Mouse (Mus musculus) heart, embryonic 11.5 days (tissue): ENCODE measurements around the gene Slu7. TPM values are rescaled to one million over a fixed set of nuclear protein-coding genes. Genes with fewer than 3 reads are reported as not detected.

Source experiments
- ATAC-seq: fragments of 200-750 bp; cut with Nextera tagmentation; replicated peaks from 2 replicates; pipeline ENCODE4 v1.8.0; 2017; ENCODE audit warnings: moderate library complexity; ENCODE audit not compliant: insufficient number of reproducible peaks, low FRiP score, low TSS enrichment
- H3K27ac ChIP-seq: fragments of 300-500 bp; sonication (generic); 2 replicates; pipeline ENCODE4 v1.5.1; 2014; ENCODE audit warnings: mild to moderate bottlenecking, low read depth, low read length
- H3K27me3 ChIP-seq: fragments of 300-500 bp; sonication (generic); 2 replicates; pipeline ENCODE4 v1.6.1; 2014; ENCODE audit warnings: mild to moderate bottlenecking, low read length, mixed read lengths; ENCODE audit not compliant: control insufficient read depth, insufficient read depth
- H3K36me3 ChIP-seq: fragments of 300-500 bp; sonication (generic); 2 replicates; pipeline ENCODE4 v1.6.1; 2014; ENCODE audit warnings: mild to moderate bottlenecking, low read length, moderate library complexity, mixed read lengths; ENCODE audit not compliant: control insufficient read depth, insufficient read depth
- H3K4me1 ChIP-seq: fragments of 300-500 bp; sonication (generic); 2 replicates; pipeline ENCODE4 v1.6.1; 2014; ENCODE audit warnings: low read length; ENCODE audit not compliant: control insufficient read depth, insufficient read depth
- H3K4me2 ChIP-seq: fragments of 300-500 bp; sonication (generic); 2 replicates; pipeline ENCODE4 v1.6.1; 2014; ENCODE audit warnings: mild to moderate bottlenecking, moderate library complexity
- H3K4me3 ChIP-seq: fragments of 300-500 bp; sonication (generic); 2 replicates; pipeline ENCODE4 v1.5.1; 2014; ENCODE audit warnings: low read depth, low read length
- H3K9ac ChIP-seq: fragments of 300-500 bp; sonication (generic); 2 replicates; pipeline ENCODE4 v1.6.1; 2014; ENCODE audit warnings: mild to moderate bottlenecking, low read depth, low read length, moderate library complexity
- H3K9me3 ChIP-seq: fragments of 300-500 bp; sonication (generic); replicated peaks from 2 replicates; pipeline ENCODE4 v1.6.1; 2016; ENCODE audit warnings: low read length; ENCODE audit not compliant: control insufficient read depth
- WGBS: fragments of 180-500 bp; shearing (Covaris S2); extraction: QIAGEN DNeasy Blood & Tissue Kit; methylation state at CpG from one replicate; pipeline ENCODE4 v1.1.7; 2014; ENCODE audit not compliant: insufficient replicate concordance; 5-methylcytosine and 5-hydroxymethylcytosine counted together
- polyA plus RNA-seq: library from polyadenylated mRNA; unstranded; fragments of >200 nt; fragmentation: Nextera tagmentation; extraction: Ambion mirVana; gene quantifications from 2 replicates; pipeline ENCODE4 v1.2.1, GENCODE M21; 2014

Gene Slu7
- polyA plus RNA-seq, 1 experiment from 2014 or later, result 39.2 TPM

DNA sequence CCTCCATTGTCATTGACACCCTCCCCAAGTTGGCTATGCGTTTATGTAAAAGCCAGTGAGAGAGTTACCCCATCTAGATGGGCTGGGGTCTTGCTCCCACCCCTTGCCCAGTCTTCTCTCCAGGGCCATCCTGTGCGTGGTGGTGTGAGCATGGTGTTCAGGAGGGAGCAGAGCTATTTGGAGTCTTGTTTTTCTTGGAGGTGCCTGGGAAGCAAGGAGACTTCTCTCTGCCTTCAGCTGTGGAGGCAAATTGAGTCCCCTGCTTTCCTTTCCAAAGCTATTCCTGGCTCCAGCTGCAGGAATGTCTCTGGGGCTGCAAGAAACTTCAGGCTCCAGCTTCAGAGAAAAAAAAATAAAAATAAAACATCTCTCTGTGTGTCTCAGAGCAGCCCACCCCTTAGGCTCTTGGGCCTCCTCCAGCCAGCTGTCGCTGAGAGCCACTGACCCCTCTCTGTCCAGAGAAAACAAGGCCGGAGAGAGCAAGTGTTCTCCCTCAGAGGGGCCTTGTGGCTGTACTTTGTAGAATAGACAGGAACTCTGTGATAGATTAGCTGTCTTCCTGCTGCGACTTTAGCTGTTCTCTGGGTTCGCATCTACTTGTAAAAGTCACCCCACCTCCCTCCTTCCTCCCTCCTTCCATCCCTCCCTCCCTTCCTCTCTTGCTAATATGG is 49.7 kb downstream of the Slu7 start:
- H3K27ac ChIP-seq, result peak overlapping the region; percentile 62
- WGBS, result 44% methylated on average over 6 of the region's 6 CpGs
- no peak for ATAC-seq

GRCm38 (mm10) chr11:43484057-43484456 is 50.5 kb downstream of the Slu7 start:
- no peak overlapping the region for H3K4me3 ChIP-seq
- H3K9ac ChIP-seq, result no peak overlapping the region
- 74% methylated on average over 4 of the region's 4 CpGs for WGBS
- H3K4me1 ChIP-seq, result peaks cover 16% of the 10 kb centered on the region
- H3K27ac ChIP-seq, result 0 out of 2 replicates have a peak overlapping the region, but pooled peaks have one; percentile 15
- no peaks in the 10 kb centered on the region; the same call in 1 of the 2 replicates for H3K27me3 ChIP-seq
- no peaks in the 10 kb centered on the region for H3K9me3 ChIP-seq
- H3K4me2 ChIP-seq, result no peak overlapping the region
- ATAC-seq, result no peak
- no peaks in the 10 kb centered on the region for H3K36me3 ChIP-seq

More for the DNA sequence above, 49.7 kb downstream of the Slu7 start:
- no peaks in the 10 kb centered on the region for H3K9me3 ChIP-seq
- H3K36me3 ChIP-seq, result no peaks in the 10 kb centered on the region
- H3K9ac ChIP-seq, result no peak overlapping the region
- H3K4me3 ChIP-seq, result no peak overlapping the region
- H3K4me1 ChIP-seq, result peaks cover 16% of the 10 kb centered on the region
- H3K4me2 ChIP-seq, result no peak overlapping the region
- H3K27me3 ChIP-seq, result no peaks in the 10 kb centered on the region; the same call in 1 of the 2 replicates

- no peaks in the 10 kb centered on the region for H3K9me3 ChIP-seq
- ATAC-seq, result no peak
- H3K4me3 ChIP-seq, result no peak overlapping the region
- H3K9ac ChIP-seq, result no peak overlapping the region
- H3K27me3 ChIP-seq, result no peaks in the 10 kb centered on the region; the same call in 1 of the 2 replicates
- 34% methylated on average over 11 of the region's 11 CpGs for WGBS
- H3K4me2 ChIP-seq, result no peak overlapping the region
- peaks cover 16% of the 10 kb centered on the region for H3K4me1 ChIP-seq
- no peaks in the 10 kb centered on the region for H3K36me3 ChIP-seq
- no peak overlapping the region for H3K27ac ChIP-seq
These were observed 51.1 kb downstream of the Slu7 start for GRCm38 (mm10) chr11:43484652-43485051.

- H3K4me3 ChIP-seq, result no peak overlapping the region
- H3K4me2 ChIP-seq, result no peak overlapping the region
- H3K27ac ChIP-seq, result no peak overlapping the region
- peaks cover 10% of the 10 kb centered on the region for H3K4me1 ChIP-seq
- H3K27me3 ChIP-seq, result no peaks in the 10 kb centered on the region; the same call in 1 of the 2 replicates
- H3K9me3 ChIP-seq, result no peaks in the 10 kb centered on the region
- no peaks in the 10 kb centered on the region for H3K36me3 ChIP-seq
- no peak for ATAC-seq
- 82% methylated on average over 9 of the region's 9 CpGs for WGBS
- H3K9ac ChIP-seq, result no peak overlapping the region
These were observed 52.3 kb downstream of the Slu7 start for GRCm38 (mm10) chr11:43485855-43486254.

DNA sequence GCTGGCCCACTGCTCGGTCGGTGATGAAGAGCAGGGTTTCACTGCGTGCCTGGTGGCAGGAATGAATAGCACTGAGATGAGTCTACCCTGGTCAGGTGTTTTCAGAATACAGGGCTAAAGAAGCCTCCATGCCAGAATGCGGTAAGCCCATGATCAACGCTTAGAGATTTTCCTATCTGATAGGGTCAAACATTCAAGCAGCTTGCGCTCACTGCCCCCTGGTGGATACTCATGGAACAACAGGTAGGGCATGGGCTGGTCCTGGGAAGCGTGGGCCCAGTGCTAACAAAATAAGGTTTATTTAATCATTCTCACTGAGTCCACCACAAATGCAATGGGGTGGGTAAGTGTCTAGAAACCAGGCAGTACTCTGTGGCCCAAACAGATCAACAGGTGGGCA is 59.1 kb downstream of the Slu7 start:
- Histone ChIP-seq H3K4me2 (no peak overlapping the region), H3K27ac (no peak overlapping the region), H3K4me3 (no peak overlapping the region), H3K9ac (no peak overlapping the region), H3K4me1 (no peaks in the 10 kb centered on the region), H3K9me3 (no peaks in the 10 kb centered on the region), H3K36me3 (no peaks in the 10 kb centered on the region), H3K27me3 (no peaks in the 10 kb centered on the region)
- no peak for ATAC-seq
- WGBS, result 36% methylated on average over 7 of the region's 7 CpGs

GRCm38 (mm10) chr11:43493815-43494409 is 60.4 kb downstream of the Slu7 start:
- Histone ChIP-seq H3K4me3 (no peak overlapping the region), H3K27ac (no peak overlapping the region), H3K36me3 (no peaks in the 10 kb centered on the region), H3K4me2 (no peak overlapping the region), H3K4me1 (no peaks in the 10 kb centered on the region), H3K27me3 (no peaks in the 10 kb centered on the region), H3K9me3 (0 out of 2 replicates have a peak, but pooled peaks cover 4% of the 10 kb centered on the region), H3K9ac (no peak overlapping the region)
- 21% methylated on average over 6 of the region's 6 CpGs for WGBS
- ATAC-seq, result 0 out of 2 replicates have a peak, but pooled peaks have one; percentile 49

GRCm38 (mm10) chr11:43495037-43495436 is 61.5 kb downstream of the Slu7 start:
- no peak for ATAC-seq
- 34% methylated on average over 8 of the region's 8 CpGs for WGBS

GRCm38 (mm10) chr11:43495532-43495931 is 62.0 kb downstream of the Slu7 start:
- Histone ChIP-seq H3K36me3 (no peaks in the 10 kb centered on the region), H3K27ac (no peak overlapping the region), H3K9ac (no peak overlapping the region), H3K27me3 (no peaks in the 10 kb centered on the region), H3K4me3 (no peak overlapping the region), H3K4me2 (no peak overlapping the region), H3K9me3 (0 out of 2 replicates have a peak, but pooled peaks cover 4% of the 10 kb centered on the region), H3K4me1 (no peaks in the 10 kb centered on the region)
- 41% methylated on average over 3 of the region's 3 CpGs for WGBS
- ATAC-seq, result no peak

More at GRCm38 (mm10) chr11:43495037-43495436, 61.5 kb downstream of the Slu7 start:
- Histone ChIP-seq H3K4me1 (no peaks in the 10 kb centered on the region), H3K4me3 (no peak overlapping the region), H3K27ac (no peak overlapping the region), H3K4me2 (no peak overlapping the region), H3K9ac (no peak overlapping the region), H3K27me3 (no peaks in the 10 kb centered on the region), H3K9me3 (0 out of 2 replicates have a peak, but pooled peaks cover 4% of the 10 kb centered on the region), H3K36me3 (no peaks in the 10 kb centered on the region)
